Mouse (Mus musculus): ENCODE results near the gene Zfp609. TPM values are rescaled to one million over a fixed set of nuclear protein-coding genes. Genes with fewer than 3 reads are reported as not detected.

The Zfp609 gene
- polyA plus RNA-seq, 1 experiment, result 47.0 TPM

- Histone ChIP-seq H3K4me3 (ENCODE audit: low read depth, low read length) (no peak overlapping the region), H3K4me1 (ENCODE audit: control insufficient read depth, insufficient read depth, low read length) (no peaks in the 10 kb centered on the region), H3K36me3 (ENCODE audit: control insufficient read depth, insufficient read depth, low read length, poor library complexity, severe bottlenecking) (no peaks in the 10 kb centered on the region), H3K9ac (ENCODE audit: low read depth, poor library complexity, severe bottlenecking) (no peak overlapping the region), H3K27me3 (ENCODE audit: control insufficient read depth, insufficient read depth, low read length, poor library complexity, severe bottlenecking) (no peaks in the 10 kb centered on the region), H3K27ac (ENCODE audit: insufficient read depth, low read length) (no peak overlapping the region), H3K9me3 (replicated peaks; ENCODE audit: control insufficient read depth, insufficient read depth, low read length, poor library complexity, severe bottlenecking) (no peaks in the 10 kb centered on the region)
- TF ChIP-seq CTCF (IDR thresholded peaks at IDR 0.05; ENCODE audit: low read depth, low read length) (no peak), POLR2A (IDR thresholded peaks at IDR 0.05; ENCODE audit: insufficient read depth, low read length) (no peak), EP300 (IDR thresholded peaks at IDR 0.05; ENCODE audit: insufficient read depth, low read depth, low read length) (no peak)
Measured at GRCm38 (mm10) chr9:65836916-65837315, 9.6 kb upstream of the Zfp609 start.

- Histone ChIP-seq H3K9ac (ENCODE audit: low read depth, poor library complexity, severe bottlenecking) (no peak overlapping the region), H3K4me1 (ENCODE audit: control insufficient read depth, insufficient read depth, low read length) (no peaks in the 10 kb centered on the region), H3K27ac (ENCODE audit: insufficient read depth, low read length) (no peak overlapping the region), H3K4me3 (ENCODE audit: low read depth, low read length) (no peak overlapping the region), H3K27me3 (ENCODE audit: control insufficient read depth, insufficient read depth, low read length, poor library complexity, severe bottlenecking) (no peaks in the 10 kb centered on the region), H3K36me3 (ENCODE audit: control insufficient read depth, insufficient read depth, low read length, poor library complexity, severe bottlenecking) (no peaks in the 10 kb centered on the region), H3K9me3 (replicated peaks; ENCODE audit: control insufficient read depth, insufficient read depth, low read length, poor library complexity, severe bottlenecking) (no peaks in the 10 kb centered on the region)
- no peak for TF ChIP-seq POLR2A (IDR thresholded peaks at IDR 0.05; ENCODE audit: insufficient read depth, low read length)
- no peak for TF ChIP-seq CTCF (IDR thresholded peaks at IDR 0.05; ENCODE audit: low read depth, low read length)
- TF ChIP-seq EP300 (IDR thresholded peaks at IDR 0.05; ENCODE audit: insufficient read depth, low read depth, low read length), result no peak
Measured at GRCm38 (mm10) chr9:65834628-65835354, 7.4 kb upstream of the Zfp609 start.

DNA sequence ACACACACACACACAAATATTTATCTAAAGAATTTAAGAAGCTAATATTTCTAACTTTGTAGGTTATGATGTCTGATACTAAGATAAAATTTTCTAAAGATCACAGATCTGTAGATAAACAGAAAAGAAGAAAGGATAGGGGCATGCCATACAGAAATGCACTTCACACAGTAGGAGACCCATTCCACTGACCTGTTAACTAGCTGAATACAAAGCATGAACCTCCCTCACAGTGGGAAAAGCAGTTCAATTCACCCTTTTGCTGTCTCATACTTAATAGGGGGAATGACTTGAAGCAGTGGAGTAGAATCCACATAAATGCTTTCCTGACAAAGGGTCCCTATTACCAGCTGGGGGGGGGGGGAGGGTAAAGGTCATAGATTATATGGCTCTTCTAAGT lies 6.3 kb upstream of the Zfp609 start:
- Histone ChIP-seq H3K27ac (ENCODE audit: insufficient read depth, low read length) (no peak overlapping the region), H3K4me3 (ENCODE audit: low read depth, low read length) (no peak overlapping the region), H3K4me1 (ENCODE audit: control insufficient read depth, insufficient read depth, low read length) (peaks cover 3% of the 10 kb centered on the region), H3K9me3 (replicated peaks; ENCODE audit: control insufficient read depth, insufficient read depth, low read length, poor library complexity, severe bottlenecking) (no peaks in the 10 kb centered on the region), H3K27me3 (ENCODE audit: control insufficient read depth, insufficient read depth, low read length, poor library complexity, severe bottlenecking) (no peaks in the 10 kb centered on the region), H3K9ac (ENCODE audit: low read depth, poor library complexity, severe bottlenecking) (no peak overlapping the region), H3K36me3 (ENCODE audit: control insufficient read depth, insufficient read depth, low read length, poor library complexity, severe bottlenecking) (no peaks in the 10 kb centered on the region)
- no peak for TF ChIP-seq EP300 (IDR thresholded peaks at IDR 0.05; ENCODE audit: insufficient read depth, low read depth, low read length)
- no peak for TF ChIP-seq POLR2A (IDR thresholded peaks at IDR 0.05; ENCODE audit: insufficient read depth, low read length)
- no peak for TF ChIP-seq CTCF (IDR thresholded peaks at IDR 0.05; ENCODE audit: low read depth, low read length)

GRCm38 (mm10) chr9:65833230-65833629 lies 5.9 kb upstream of the Zfp609 start:
- Histone ChIP-seq H3K27ac (ENCODE audit: insufficient read depth, low read length) (no peak overlapping the region), H3K4me1 (ENCODE audit: control insufficient read depth, insufficient read depth, low read length) (peaks cover 3% of the 10 kb centered on the region), H3K4me3 (ENCODE audit: low read depth, low read length) (no peak overlapping the region), H3K9me3 (replicated peaks; ENCODE audit: control insufficient read depth, insufficient read depth, low read length, poor library complexity, severe bottlenecking) (no peaks in the 10 kb centered on the region), H3K36me3 (ENCODE audit: control insufficient read depth, insufficient read depth, low read length, poor library complexity, severe bottlenecking) (no peaks in the 10 kb centered on the region), H3K9ac (ENCODE audit: low read depth, poor library complexity, severe bottlenecking) (no peak overlapping the region), H3K27me3 (ENCODE audit: control insufficient read depth, insufficient read depth, low read length, poor library complexity, severe bottlenecking) (no peaks in the 10 kb centered on the region)
- no peak for TF ChIP-seq EP300 (IDR thresholded peaks at IDR 0.05; ENCODE audit: insufficient read depth, low read depth, low read length)
- TF ChIP-seq CTCF (IDR thresholded peaks at IDR 0.05; ENCODE audit: low read depth, low read length), result no peak
- no peak for TF ChIP-seq POLR2A (IDR thresholded peaks at IDR 0.05; ENCODE audit: insufficient read depth, low read length)

DNA sequence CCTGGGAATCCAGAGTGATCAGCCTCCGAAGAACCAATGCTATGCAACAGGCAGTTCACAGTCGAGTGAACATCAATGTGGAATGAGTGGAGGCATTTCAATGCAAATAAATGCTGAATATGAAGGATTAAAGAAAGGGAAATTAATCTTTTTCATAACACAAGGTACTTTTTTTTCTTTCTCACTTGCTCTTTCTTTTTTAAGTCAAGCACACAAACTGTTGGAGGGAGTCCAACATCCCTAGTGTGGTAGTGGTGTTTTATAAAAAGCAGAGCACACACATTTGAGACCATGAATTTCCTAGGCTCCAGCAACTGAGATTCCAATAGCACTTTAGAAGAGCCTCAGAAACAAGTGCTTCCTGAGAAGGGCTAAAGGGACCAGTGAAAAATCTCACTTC lies 4.7 kb upstream of the Zfp609 start:
- Histone ChIP-seq H3K9ac (ENCODE audit: low read depth, poor library complexity, severe bottlenecking) (no peak overlapping the region), H3K4me1 (ENCODE audit: control insufficient read depth, insufficient read depth, low read length) (peaks cover 3% of the 10 kb centered on the region), H3K4me3 (ENCODE audit: low read depth, low read length) (no peak overlapping the region), H3K27ac (ENCODE audit: insufficient read depth, low read length) (no peak overlapping the region), H3K36me3 (ENCODE audit: control insufficient read depth, insufficient read depth, low read length, poor library complexity, severe bottlenecking) (no peaks in the 10 kb centered on the region), H3K27me3 (ENCODE audit: control insufficient read depth, insufficient read depth, low read length, poor library complexity, severe bottlenecking) (no peaks in the 10 kb centered on the region), H3K9me3 (replicated peaks; ENCODE audit: control insufficient read depth, insufficient read depth, low read length, poor library complexity, severe bottlenecking) (no peaks in the 10 kb centered on the region)
- no peak for TF ChIP-seq EP300 (IDR thresholded peaks at IDR 0.05; ENCODE audit: insufficient read depth, low read depth, low read length)
- no peak for TF ChIP-seq POLR2A (IDR thresholded peaks at IDR 0.05; ENCODE audit: insufficient read depth, low read length)
- TF ChIP-seq CTCF (IDR thresholded peaks at IDR 0.05; ENCODE audit: low read depth, low read length), result no peak

GRCm38 (mm10) chr9:65831164-65831563 lies 3.8 kb upstream of the Zfp609 start:
- Histone ChIP-seq H3K36me3 (ENCODE audit: control insufficient read depth, insufficient read depth, low read length, poor library complexity, severe bottlenecking) (no peaks in the 10 kb centered on the region), H3K4me3 (ENCODE audit: low read depth, low read length) (no peak overlapping the region), H3K4me1 (ENCODE audit: control insufficient read depth, insufficient read depth, low read length) (peaks cover 3% of the 10 kb centered on the region), H3K27me3 (ENCODE audit: control insufficient read depth, insufficient read depth, low read length, poor library complexity, severe bottlenecking) (no peaks in the 10 kb centered on the region), H3K9ac (ENCODE audit: low read depth, poor library complexity, severe bottlenecking) (no peak overlapping the region), H3K27ac (ENCODE audit: insufficient read depth, low read length) (no peak overlapping the region), H3K9me3 (replicated peaks; ENCODE audit: control insufficient read depth, insufficient read depth, low read length, poor library complexity, severe bottlenecking) (no peaks in the 10 kb centered on the region)
- TF ChIP-seq CTCF (IDR thresholded peaks at IDR 0.05; ENCODE audit: low read depth, low read length) (no peak), EP300 (IDR thresholded peaks at IDR 0.05; ENCODE audit: insufficient read depth, low read depth, low read length) (no peak), POLR2A (IDR thresholded peaks at IDR 0.05; ENCODE audit: insufficient read depth, low read length) (no peak)

All from ES-Bruce4 (cell line).